Mouse (Mus musculus) kidney, postnatal 4 days (tissue): Measurements from ENCODE around the gene Atp8b5.
A peak's percentile ranks its signal among the peaks of the same experiment; 100 is the strongest.

Source experiments
- DNase-seq, 2 experiments: peaks; one replicate each; pipeline ENCODE4 v3.0.0; 2021; ENCODE audit warnings: mixed read lengths in 2 of 2

Gene Atp8b5

GRCm38 (mm10) chr4:43327118-43327517 lies 60.2 kb downstream of the Atp8b5 start:
- no peak for DNase-seq

GRCm38 (mm10) chr4:43334771-43335170 lies 67.8 kb downstream of the Atp8b5 start:
- no peak for DNase-seq

GRCm38 (mm10) chr4:43336176-43336575 lies 69.2 kb downstream of the Atp8b5 start:
- no peak for DNase-seq

GRCm38 (mm10) chr4:43340096-43340804 lies 73.3 kb downstream of the Atp8b5 start:
- no peak for DNase-seq

GRCm38 (mm10) chr4:43341276-43341891 lies 74.4 kb downstream of the Atp8b5 start:
- DNase-seq, result no peak

- no peak for DNase-seq
These were observed 75.5 kb downstream of the Atp8b5 start for GRCm38 (mm10) chr4:43342443-43342842.

- DNase-seq, result no peak
These were observed 78.0 kb downstream of the Atp8b5 start for GRCm38 (mm10) chr4:43344932-43345331.

- peak in 1 of 2 experiments; percentile 16 for DNase-seq
These were observed 82.2 kb downstream of the Atp8b5 start for GRCm38 (mm10) chr4:43349206-43349605.

GRCm38 (mm10) chr4:43350038-43350560 lies 83.1 kb downstream of the Atp8b5 start:
- no peak for DNase-seq

- no peak for DNase-seq
These were observed 86.7 kb downstream of the Atp8b5 start for GRCm38 (mm10) chr4:43353662-43354061.

GRCm38 (mm10) chr4:43364914-43365560 lies 98.1 kb downstream of the Atp8b5 start:
- DNase-seq, result no peak

GRCm38 (mm10) chr4:43367295-43367694 lies 100.3 kb downstream of the Atp8b5 start:
- no peak for DNase-seq

- DNase-seq, result no peak
These were observed 100.8 kb downstream of the Atp8b5 start for GRCm38 (mm10) chr4:43367787-43368186.

- DNase-seq, result no peak
These were observed 104.4 kb downstream of the Atp8b5 start for GRCm38 (mm10) chr4:43371406-43371805.

- DNase-seq, result peak; percentile 28 to 47
These were observed 105.2 kb downstream of the Atp8b5 start for GRCm38 (mm10) chr4:43372155-43372554.

GRCm38 (mm10) chr4:43374266-43374665 lies 107.3 kb downstream of the Atp8b5 start:
- no peak for DNase-seq

GRCm38 (mm10) chr4:43379601-43380000 lies 112.6 kb downstream of the Atp8b5 start:
- DNase-seq, result no peak

GRCm38 (mm10) chr4:43380951-43381350 lies 114.0 kb downstream of the Atp8b5 start:
- peak in 1 of 2 experiments; percentile 35 for DNase-seq

- DNase-seq, result peak; percentile 93 to 95
These were observed 114.6 kb downstream of the Atp8b5 start, which contains the start of gene Rusc2 for GRCm38 (mm10) chr4:43381408-43382154. Gene Rusc2 (plus strand): TSS chr4:43381979.

GRCm38 (mm10) chr4:43382155-43383020 lies 115.4 kb downstream of the Atp8b5 start:
- no peak for DNase-seq

GRCm38 (mm10) chr4:43383246-43384082 lies 116.5 kb downstream of the Atp8b5 start:
- DNase-seq, result no peak
